Mouse (Mus musculus): ENCODE data around the gene Dpm1.

Gene Dpm1

DNA sequence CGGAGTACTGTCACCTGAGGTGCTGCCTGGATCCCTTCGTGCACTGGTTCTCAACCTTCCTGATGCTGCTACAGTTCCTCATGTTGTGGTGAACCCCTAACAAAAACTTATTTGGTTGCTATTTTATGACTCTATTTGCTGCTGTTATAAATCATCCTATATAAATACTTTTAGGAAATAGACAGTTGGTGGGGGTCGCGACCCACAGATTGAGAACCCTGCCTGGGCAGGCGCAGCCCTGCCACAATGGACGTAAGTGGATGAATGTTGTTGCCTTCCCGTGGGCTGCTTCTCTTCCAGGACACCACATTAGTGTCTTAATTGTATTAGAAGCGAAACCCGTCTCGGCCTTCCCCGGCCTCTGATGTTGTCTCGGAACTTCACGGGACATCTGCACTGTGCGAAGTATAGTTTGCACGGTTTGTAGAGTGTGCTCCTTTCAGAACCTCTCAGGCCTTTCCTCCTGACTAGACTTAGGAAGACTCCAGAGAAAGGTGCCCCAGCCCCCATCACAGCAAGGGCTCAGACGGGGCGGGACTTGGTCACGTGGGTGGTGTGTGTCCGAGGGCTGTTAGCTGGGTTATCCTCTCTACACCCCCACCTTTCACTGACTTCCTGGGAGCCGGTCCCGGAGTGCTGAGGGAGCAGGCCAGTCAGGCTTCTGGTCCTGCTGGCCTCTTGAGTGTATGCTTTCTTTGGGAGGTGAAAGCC lies 63.5 kb downstream of the Dpm1 start:
- DNase-seq (ENCODE audit: low spot score) = no peak

DNA sequence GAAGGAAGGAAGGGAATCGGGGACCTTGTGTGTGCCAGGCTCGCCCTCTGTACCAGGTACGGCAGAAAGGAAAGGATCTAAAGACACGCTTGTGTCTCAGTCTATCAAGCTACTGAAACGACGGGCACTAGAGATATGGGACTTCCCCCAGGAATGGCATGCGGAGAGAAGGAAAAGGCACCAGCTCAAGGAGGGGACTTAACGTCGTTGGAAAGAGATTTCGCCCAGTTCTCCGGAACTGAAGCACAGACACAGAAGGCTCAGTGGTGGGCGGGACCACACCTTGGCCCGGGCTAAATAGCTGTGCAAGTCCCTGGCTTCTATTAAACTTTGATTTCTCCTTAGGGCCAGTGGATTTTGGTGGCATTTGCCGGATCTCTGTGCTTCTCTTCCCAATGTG lies 68.4 kb downstream of the Dpm1 start:
- DNase-seq (ENCODE audit: low spot score) = no peak

DNA sequence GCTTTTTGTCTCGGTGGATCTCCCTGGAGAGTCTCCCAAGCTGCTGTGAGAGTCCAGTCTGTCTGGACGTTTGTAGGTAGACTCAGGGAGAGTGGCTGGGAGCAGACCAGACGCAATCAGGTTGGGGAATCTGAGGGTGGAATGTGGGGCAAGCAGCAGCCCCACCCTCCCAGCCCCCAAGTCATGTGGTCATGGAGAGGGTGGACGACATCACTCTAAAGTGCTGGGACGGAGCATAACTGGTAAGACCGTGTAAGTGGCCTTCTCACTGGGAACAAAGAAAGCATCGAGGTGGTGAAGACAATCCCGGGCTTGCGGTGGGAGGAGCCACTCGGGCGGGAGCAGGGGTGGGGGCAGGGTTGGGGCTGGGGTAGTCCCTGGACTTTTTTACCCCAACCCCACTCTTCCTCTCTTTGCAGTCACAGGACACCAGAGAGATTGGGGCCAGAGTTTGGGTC lies 68.8 kb downstream of the Dpm1 start:
- no peak for DNase-seq (ENCODE audit: low spot score)

DNA sequence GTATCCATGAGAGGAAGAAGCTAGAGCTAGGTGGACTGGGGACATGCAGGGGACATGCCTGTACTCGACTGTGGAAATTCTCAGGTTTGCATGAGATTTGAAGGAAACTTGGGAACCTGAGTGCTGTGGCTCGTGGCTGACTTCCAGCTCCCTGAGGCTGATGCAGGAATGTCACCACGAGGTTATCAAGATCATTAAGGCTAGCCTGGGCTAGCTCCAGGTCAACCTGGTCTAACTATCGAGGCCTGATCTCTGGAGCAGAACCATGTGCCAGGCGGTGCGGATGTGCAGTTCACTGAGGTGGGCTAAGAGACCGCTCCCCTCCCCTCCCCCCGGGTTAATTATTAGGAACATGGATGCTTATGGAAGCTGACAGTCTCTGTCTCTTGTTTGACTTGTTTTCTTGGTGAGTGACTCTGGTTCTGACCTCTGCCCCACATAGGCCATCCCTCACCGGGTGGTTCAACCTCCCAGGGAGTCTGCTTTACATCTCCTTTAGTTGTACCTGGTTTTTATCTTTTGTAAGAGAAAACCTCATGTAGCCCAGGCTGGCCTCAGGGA lies 69.9 kb downstream of the Dpm1 start:
- no peak for DNase-seq (ENCODE audit: low spot score)
